ENCODE assay signal across 8 mouse cellular contexts in genomic region chr11:102087931-102088898, GRCm38 (mm10). TPM values are rescaled to one million over a fixed set of nuclear protein-coding genes. Genes with fewer than 3 reads are reported as not detected.
DNase-seq lines count a peak whose midpoint lies in the region; ATAC-seq and TF ChIP-seq lines count a peak whose summit lies in the region.

Gene Mpp2, minus strand, starts transcription at chr11:102088515.

- H3K4me1 ChIP-seq in ES-Bruce4 (ENCODE audit: control insufficient read depth, insufficient read depth, low read length): no peaks in the 10 kb centered on the region
- H3K4me1 ChIP-seq in embryonic fibroblast, embryonic 13.5 days (ENCODE audit: control insufficient read depth, insufficient read depth, low read length): no peaks in the 10 kb centered on the region
- peaks cover 41% of the 10 kb centered on the region for H3K4me1 ChIP-seq in heart, embryonic 10.5 days
- peaks cover 19% of the 10 kb centered on the region; the same call in 1 of the 2 replicates for H3K4me1 ChIP-seq in kidney, embryonic 14.5 days (ENCODE audit: control insufficient read depth, insufficient read depth, low read length)
- H3K4me1 ChIP-seq in liver, embryonic 11.5 days (replicated peaks; ENCODE audit: control insufficient read depth, insufficient read depth, low read length): peaks cover 17% of the 10 kb centered on the region
- H3K4me1 ChIP-seq in stomach, embryonic 15.5 days: peaks cover 12% of the 10 kb centered on the region

- no peak for TF ChIP-seq CTCF in ES-Bruce4 (IDR thresholded peaks at IDR 0.05; ENCODE audit: low read depth, low read length)
- TF ChIP-seq CTCF in brain, embryonic 14.5 days (IDR thresholded peaks at IDR 0.05; ENCODE audit: borderline replicate concordance, extremely low read depth, insufficient read depth, insufficient read length): no peak
- TF ChIP-seq CTCF in embryonic fibroblast, embryonic 13.5 days (IDR thresholded peaks at IDR 0.05; ENCODE audit: borderline replicate concordance, insufficient read depth, low read length): no peak

- DNase-seq in brain, embryonic 14.5 days (ENCODE audit: low read depth): peak; percentile 95
- peak; percentile 96 for DNase-seq in heart, embryonic 10.5 days (ENCODE audit: low spot score)
- DNase-seq in liver, embryonic 11.5 days (ENCODE audit: low spot score): peak; percentile 85

- peak; percentile 64 for ATAC-seq in kidney, embryonic 14.5 days (ENCODE audit: low FRiP score, low TSS enrichment)
- peak; percentile 80 for ATAC-seq in liver, embryonic 11.5 days (replicated peaks; ENCODE audit: low FRiP score)
- peak; percentile 81 for ATAC-seq in stomach, embryonic 15.5 days (ENCODE audit: insufficient read depth, low FRiP score, low read depth)

- H3K36me3 ChIP-seq in ES-Bruce4 (ENCODE audit: control insufficient read depth, insufficient read depth, low read length, poor library complexity, severe bottlenecking) (no peaks in the 10 kb centered on the region), myocyte (ENCODE audit: control insufficient read depth, insufficient read depth) (no peaks in the 10 kb centered on the region)
- peaks cover 14% of the 10 kb centered on the region for H3K36me3 ChIP-seq in heart, embryonic 10.5 days
- H3K36me3 ChIP-seq in kidney, embryonic 14.5 days (ENCODE audit: control insufficient read depth, insufficient read depth, low read length): no peaks in the 10 kb centered on the region
- no peaks in the 10 kb centered on the region for H3K36me3 ChIP-seq in liver, embryonic 11.5 days (ENCODE audit: control insufficient read depth, insufficient read depth, low read length)
- no peaks in the 10 kb centered on the region for H3K36me3 ChIP-seq in stomach, embryonic 15.5 days

- H3K4me2 ChIP-seq in kidney, embryonic 14.5 days (replicated peaks; ENCODE audit: low read depth, low read length): peak within 1 kb of the TSS; percentile 94
- H3K4me2 ChIP-seq in liver, embryonic 11.5 days: peak within 1 kb of the TSS; percentile 96
- H3K4me2 ChIP-seq in myocyte (ENCODE audit: low read depth): peak within 1 kb of the TSS; percentile 100
- peak within 1 kb of the TSS; percentile 96 for H3K4me2 ChIP-seq in stomach, embryonic 15.5 days

- peak within 1 kb of the TSS; percentile 90 for H3K4me3 ChIP-seq in ES-Bruce4 (ENCODE audit: low read depth, low read length)
- peak within 1 kb of the TSS; percentile 62 for H3K4me3 ChIP-seq in embryonic fibroblast, embryonic 13.5 days (ENCODE audit: insufficient read depth, low read length)
- peak within 1 kb of the TSS; percentile 69 for H3K4me3 ChIP-seq in heart, embryonic 10.5 days
- H3K4me3 ChIP-seq in kidney, embryonic 14.5 days (ENCODE audit: low read length): peak within 1 kb of the TSS; percentile 73
- peak within 1 kb of the TSS; percentile 64 for H3K4me3 ChIP-seq in liver, embryonic 11.5 days (ENCODE audit: low read depth, low read length)
- peak within 1 kb of the TSS; percentile 71 for H3K4me3 ChIP-seq in myocyte
- peak within 1 kb of the TSS; percentile 69 for H3K4me3 ChIP-seq in stomach, embryonic 15.5 days (replicated peaks)

- peak within 1 kb of the TSS; percentile 38 for H3K9ac ChIP-seq in ES-Bruce4 (ENCODE audit: low read depth, poor library complexity, severe bottlenecking)
- peak within 1 kb of the TSS; percentile 63 for H3K9ac ChIP-seq in kidney, embryonic 14.5 days (ENCODE audit: low read depth, low read length)
- H3K9ac ChIP-seq in liver, embryonic 11.5 days (ENCODE audit: low read depth, low read length): peak within 1 kb of the TSS; percentile 75
- H3K9ac ChIP-seq in stomach, embryonic 15.5 days: peak within 1 kb of the TSS; percentile 71

- H3K27ac ChIP-seq in ES-Bruce4 (ENCODE audit: insufficient read depth, low read length): no peak within 1 kb of the TSS
- peak within 1 kb of the TSS; percentile 64 for H3K27ac ChIP-seq in embryonic fibroblast, embryonic 13.5 days (ENCODE audit: insufficient read depth, low read length)
- H3K27ac ChIP-seq in heart, embryonic 10.5 days: peak within 1 kb of the TSS; percentile 86
- H3K27ac ChIP-seq in kidney, embryonic 14.5 days (ENCODE audit: low read depth, low read length): peak within 1 kb of the TSS; percentile 76
- peak within 1 kb of the TSS; percentile 91 for H3K27ac ChIP-seq in liver, embryonic 11.5 days (ENCODE audit: low read depth, low read length)
- peak within 1 kb of the TSS; percentile 84 for H3K27ac ChIP-seq in stomach, embryonic 15.5 days

- H3K27me3 ChIP-seq in ES-Bruce4 (ENCODE audit: control insufficient read depth, insufficient read depth, low read length, poor library complexity, severe bottlenecking) (no peaks in the 10 kb centered on the region), myocyte (ENCODE audit: control insufficient read depth, insufficient read depth, insufficient read length) (peaks cover 10% of the 10 kb centered on the region)
- H3K27me3 ChIP-seq in heart, embryonic 10.5 days (ENCODE audit: insufficient read depth, poor library complexity, severe bottlenecking): no peaks in the 10 kb centered on the region
- H3K27me3 ChIP-seq in kidney, embryonic 14.5 days (ENCODE audit: control insufficient read depth, insufficient read depth, low read length): no peaks in the 10 kb centered on the region
- H3K27me3 ChIP-seq in liver, embryonic 11.5 days (replicated peaks; ENCODE audit: control insufficient read depth, insufficient read depth, low read length): 0 out of 2 replicates have a peak, but pooled peaks cover 2% of the 10 kb centered on the region
- H3K27me3 ChIP-seq in stomach, embryonic 15.5 days (replicated peaks): no peaks in the 10 kb centered on the region

- under 1% methylated on average over 49 of the region's 49 CpGs for WGBS in heart, embryonic 10.5 days
- WGBS in kidney, embryonic 14.5 days: under 1% methylated on average over 49 of the region's 49 CpGs
- under 1% methylated on average over 49 of the region's 49 CpGs for WGBS in liver, embryonic 11.5 days
- under 1% methylated on average over 49 of the region's 49 CpGs for WGBS in stomach, embryonic 15.5 days

- H3K79me2 ChIP-seq in myocyte (ENCODE audit: control insufficient read depth, insufficient read depth): no peaks in the 10 kb centered on the region

- TF ChIP-seq POLR2A in ES-Bruce4 (IDR thresholded peaks at IDR 0.05; ENCODE audit: insufficient read depth, low read length): no peak
- peak; percentile 51; the same call in 1 of the 2 replicates for TF ChIP-seq POLR2A in brain, embryonic 14.5 days (IDR thresholded peaks at IDR 0.05; ENCODE audit: borderline replicate concordance, extremely low read depth, insufficient read depth, insufficient read length, poor library complexity, severe bottlenecking)
- TF ChIP-seq POLR2A in embryonic fibroblast, embryonic 13.5 days (IDR thresholded peaks at IDR 0.05; ENCODE audit: low read depth, low read length): peak; percentile 61
- no peak for TF ChIP-seq POLR2A in myocyte (IDR thresholded peaks at IDR 0.05; ENCODE audit: insufficient read length, low read depth)

- H3K9me3 ChIP-seq in ES-Bruce4 (replicated peaks; ENCODE audit: control insufficient read depth, insufficient read depth, low read length, poor library complexity, severe bottlenecking): no peaks in the 10 kb centered on the region
- H3K9me3 ChIP-seq in heart, embryonic 10.5 days: no peaks in the 10 kb centered on the region
- H3K9me3 ChIP-seq in kidney, embryonic 14.5 days (ENCODE audit: control insufficient read depth, low read length): no peaks in the 10 kb centered on the region
- H3K9me3 ChIP-seq in liver, embryonic 11.5 days (ENCODE audit: control insufficient read depth, low read length): no peaks in the 10 kb centered on the region
- no peaks in the 10 kb centered on the region for H3K9me3 ChIP-seq in stomach, embryonic 15.5 days

- peak within 1 kb of the TSS; percentile 23 for H3ac ChIP-seq in myocyte (ENCODE audit: control insufficient read depth, insufficient read length)

- no peak for TF ChIP-seq EP300 in ES-Bruce4 (IDR thresholded peaks at IDR 0.05; ENCODE audit: insufficient read depth, low read depth, low read length)

TF ChIP-seq in myocyte, 11 proteins besides CTCF, POLR2A, EP300 and RAD21:
- TF ChIP-seq MYOD1 (IDR thresholded peaks at IDR 0.05; ENCODE audit: control insufficient read depth in 1 of 3, insufficient read length in 2 of 3, low read depth in 2 of 3) (no peak), CEBPB (IDR thresholded peaks at IDR 0.05; ENCODE audit: insufficient read depth, poor library complexity, severe bottlenecking) (no peak), SRF (IDR thresholded peaks at IDR 0.05; ENCODE audit: control insufficient read depth, insufficient read length, low read depth) (no peak), REST (IDR thresholded peaks at IDR 0.05; ENCODE audit: insufficient read depth, insufficient read length) (no peak), MYOG (IDR thresholded peaks at IDR 0.05; ENCODE audit: control insufficient read depth in 1 of 3, insufficient read depth in 1 of 3, insufficient read length in 2 of 3, low read depth in 2 of 3) (no peak), E2F4 (IDR thresholded peaks at IDR 0.05; ENCODE audit: insufficient read depth) (no peak), TCF12 (IDR thresholded peaks at IDR 0.05; ENCODE audit: insufficient read depth, poor library complexity, severe bottlenecking) (no peak), USF1 (IDR thresholded peaks at IDR 0.05; ENCODE audit: low read depth) (no peak), TCF3 (IDR thresholded peaks at IDR 0.05; ENCODE audit: insufficient read length, low read depth) (no peak), MAX (IDR thresholded peaks at IDR 0.05; ENCODE audit: low read depth) (no peak)
TF ChIP-seq in myocyte: peak in this region for 0.

RNA-seq across cellular contexts. Expression of gene Mpp2, which starts in this region (rescaled TPM):
- polyA plus RNA-seq in ES-Bruce4 (2011; ENCODE audit: insufficient read depth, insufficient read length, low read depth, missing spikeins) (3.4 and 3.6 TPM in 2 replicates), myocyte (2012; fragmentation: generic; extraction: Trizol) (4.3 TPM)
- polyA plus RNA-seq in brain, embryonic 14.5 days (2012; rRNA removed): 49.9 and 51.5 TPM in 2 replicates
- 6.8 and 6.9 TPM in 2 replicates for polyA plus RNA-seq in embryonic fibroblast, embryonic 13.5 days (2011; ENCODE audit: insufficient read length, low read depth, missing spikeins)
- polyA plus RNA-seq in heart, embryonic 10.5 days (2016; fragmentation: Nextera tagmentation; extraction: Ambion mirVana): 19.0 and 20.1 TPM in 2 replicates
- polyA plus RNA-seq in kidney, embryonic 14.5 days (2014; fragmentation: Nextera tagmentation; extraction: Ambion mirVana): 6.9 and 10.3 TPM in 2 replicates
- polyA plus RNA-seq in liver, embryonic 11.5 days (2014; fragmentation: Nextera tagmentation; extraction: Ambion mirVana): 12.1 and 12.8 TPM in 2 replicates
- polyA plus RNA-seq in stomach, embryonic 15.5 days (2015; fragmentation: Nextera tagmentation; extraction: Ambion mirVana): 6.8 and 8.8 TPM in 2 replicates

Comparison
In these comparisons a context has a peak if more than half of its experiments do, and no peak if none do; other contexts are left out.
1. POLR2A ChIP-seq: peak in brain, embryonic 14.5 days (single experiment) and embryonic fibroblast, embryonic 13.5 days (single experiment); none in ES-Bruce4 (single experiment) and myocyte (single experiment).
2. Peak in every context shown above with its lines, with median percentiles within 50 percentile points of each other: H3K4me3 ChIP-seq, H3K9ac ChIP-seq, DNase-seq, ATAC-seq and H3K4me2 ChIP-seq.